Mouse (Mus musculus): Measurements from ENCODE around the gene Phldb1. TPM values are rescaled to one million over a fixed set of nuclear protein-coding genes. Genes with fewer than 3 reads are reported as not detected.

Phldb1 gene
- polyA plus RNA-seq, 1 experiment from 2014 or later = 24.4 TPM

DNA sequence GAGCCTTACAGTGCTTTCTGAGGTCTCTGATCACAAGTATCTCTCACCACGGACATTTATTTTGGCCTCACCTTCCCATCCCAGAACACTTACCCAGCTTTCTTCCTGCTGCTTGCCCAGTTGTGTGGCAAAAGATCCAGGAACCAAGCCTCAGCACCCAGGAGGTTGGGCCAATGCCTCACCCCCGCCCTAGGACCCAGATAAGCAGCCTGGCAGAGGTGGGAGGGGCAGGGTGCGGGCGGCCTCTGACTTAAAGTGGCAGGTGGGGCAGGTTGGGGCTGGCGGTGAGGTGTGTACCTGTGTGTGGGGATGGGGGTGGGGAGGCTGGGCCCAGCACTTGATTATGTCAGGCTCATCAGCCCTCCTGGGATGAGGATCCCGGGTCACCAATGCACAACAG, 21.9 kb downstream of the Phldb1 start:
- H3K9ac ChIP-seq (ENCODE audit: low read depth, low read length) = no peak overlapping the region
- no peak overlapping the region for H3K4me3 ChIP-seq (replicated peaks; ENCODE audit: low read depth, low read length)
- 0 out of 2 replicates have a peak, but pooled peaks cover 4% of the 10 kb centered on the region for H3K4me1 ChIP-seq (replicated peaks; ENCODE audit: insufficient read depth, low read length)
- peaks cover 41% of the 10 kb centered on the region; the same call in 1 of the 2 replicates for H3K36me3 ChIP-seq (ENCODE audit: insufficient read depth, low read length)
- no peak for DNase-seq (ENCODE audit: low spot score)
- H3K9me3 ChIP-seq (replicated peaks; ENCODE audit: low read length) = no peaks in the 10 kb centered on the region
- no peak overlapping the region for H3K4me2 ChIP-seq (ENCODE audit: low read length)
- ATAC-seq (replicated peaks; ENCODE audit: low FRiP score, low read depth) = no peak
- no peak overlapping the region for H3K27ac ChIP-seq
- no peaks in the 10 kb centered on the region for H3K27me3 ChIP-seq (ENCODE audit: insufficient read depth, low read length)
- WGBS = 77% methylated on average over 6 of the region's 6 CpGs
- no peak for TF ChIP-seq CTCF (IDR thresholded peaks at IDR 0.05; ENCODE audit: low read depth)

DNA sequence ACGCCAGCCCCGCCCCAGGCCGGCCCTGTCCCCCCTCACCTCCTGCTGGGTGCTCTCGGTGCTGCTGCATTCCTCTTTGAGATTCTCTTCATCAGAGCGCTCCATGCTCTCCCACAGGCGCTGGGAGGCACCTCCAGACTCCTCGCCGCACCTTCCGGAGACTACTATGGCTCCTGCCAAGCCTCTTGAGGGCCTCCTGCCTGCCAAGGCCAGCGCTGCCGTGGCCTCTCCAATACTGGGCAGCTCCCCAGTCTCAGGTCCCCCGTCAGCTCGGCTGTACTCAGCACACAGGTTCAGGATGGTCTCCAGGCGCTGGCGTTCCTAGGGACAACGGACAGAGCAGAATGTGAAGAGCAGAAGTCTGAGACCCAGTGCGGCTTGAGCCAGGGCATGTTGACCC, 23.4 kb downstream of the Phldb1 start:
- Histone ChIP-seq H3K9me3 (replicated peaks; ENCODE audit: low read length) (no peaks in the 10 kb centered on the region), H3K27ac (no peak overlapping the region), H3K4me1 (replicated peaks; ENCODE audit: insufficient read depth, low read length) (0 out of 2 replicates have a peak, but pooled peaks cover 4% of the 10 kb centered on the region), H3K36me3 (ENCODE audit: insufficient read depth, low read length) (peaks cover 35% of the 10 kb centered on the region), H3K27me3 (ENCODE audit: insufficient read depth, low read length) (no peaks in the 10 kb centered on the region), H3K9ac (ENCODE audit: low read depth, low read length) (no peak overlapping the region), H3K4me2 (ENCODE audit: low read length) (no peak overlapping the region), H3K4me3 (replicated peaks; ENCODE audit: low read depth, low read length) (no peak overlapping the region)
- ATAC-seq (replicated peaks; ENCODE audit: low FRiP score, low read depth) (no peak), DNase-seq (ENCODE audit: low spot score) (no peak)
- WGBS = 73% methylated on average over 17 of the region's 17 CpGs
- no peak for TF ChIP-seq CTCF (IDR thresholded peaks at IDR 0.05; ENCODE audit: low read depth)

DNA sequence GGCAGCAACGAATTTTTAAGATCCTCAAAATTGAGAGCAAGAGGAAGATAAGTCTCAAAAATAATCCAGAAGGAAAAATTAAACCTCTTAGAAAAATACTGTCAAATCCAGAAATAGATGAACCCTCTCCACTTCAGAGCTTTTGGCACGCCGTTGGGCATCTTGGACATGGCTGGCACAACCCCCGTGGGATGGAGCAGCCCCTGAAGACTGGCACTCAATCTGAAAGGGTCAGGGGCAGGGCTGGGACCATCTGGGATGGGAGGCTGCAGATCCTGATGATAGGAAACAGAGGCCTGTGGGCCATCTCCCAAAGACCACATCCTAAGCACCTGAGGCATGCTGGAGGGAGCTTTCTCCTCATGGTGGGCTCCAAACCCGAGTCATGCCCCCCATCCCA, 24.8 kb downstream of the Phldb1 start:
- H3K27ac ChIP-seq = no peak overlapping the region
- H3K4me2 ChIP-seq (ENCODE audit: low read length) = no peak overlapping the region
- 80% methylated on average over 5 of the region's 5 CpGs for WGBS
- ATAC-seq (replicated peaks; ENCODE audit: low FRiP score, low read depth) (no peak), DNase-seq (ENCODE audit: low spot score) (no peak)
- 0 out of 2 replicates have a peak, but pooled peaks cover 4% of the 10 kb centered on the region for H3K4me1 ChIP-seq (replicated peaks; ENCODE audit: insufficient read depth, low read length)
- H3K9ac ChIP-seq (ENCODE audit: low read depth, low read length) = no peak overlapping the region
- TF ChIP-seq CTCF (IDR thresholded peaks at IDR 0.05; ENCODE audit: low read depth) = no peak
- H3K27me3 ChIP-seq (ENCODE audit: insufficient read depth, low read length) = no peaks in the 10 kb centered on the region
- H3K36me3 ChIP-seq (ENCODE audit: insufficient read depth, low read length) = peaks cover 25% of the 10 kb centered on the region
- H3K4me3 ChIP-seq (replicated peaks; ENCODE audit: low read depth, low read length) = no peak overlapping the region
- H3K9me3 ChIP-seq (replicated peaks; ENCODE audit: low read length) = no peaks in the 10 kb centered on the region

DNA sequence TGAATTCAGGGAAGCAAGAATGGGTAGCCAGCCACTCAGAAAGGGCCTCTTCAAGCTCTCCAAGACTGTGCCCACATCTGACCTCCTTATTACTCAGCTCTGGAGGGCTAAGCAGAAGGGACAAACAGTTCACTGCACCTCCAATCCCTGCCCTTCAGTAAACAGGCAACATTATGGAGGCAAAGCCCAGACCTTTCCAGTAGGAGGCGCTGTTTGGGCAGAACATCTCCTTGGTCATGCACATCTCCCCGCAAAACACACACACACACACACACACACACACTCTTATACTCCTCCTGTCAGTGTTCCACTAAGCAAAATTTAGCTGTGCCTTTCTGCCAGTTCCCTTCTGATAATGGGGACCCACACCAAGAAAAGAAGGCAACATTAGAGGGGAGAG, 25.4 kb downstream of the Phldb1 start:
- ATAC-seq (replicated peaks; ENCODE audit: low FRiP score, low read depth) = no peak
- peak; percentile 50 for DNase-seq (ENCODE audit: low spot score)
- 0 out of 2 replicates have a peak, but pooled peaks cover 4% of the 10 kb centered on the region for H3K4me1 ChIP-seq (replicated peaks; ENCODE audit: insufficient read depth, low read length)
- no peak overlapping the region for H3K27ac ChIP-seq
- TF ChIP-seq CTCF (IDR thresholded peaks at IDR 0.05; ENCODE audit: low read depth) = peak; percentile 72
- no peak overlapping the region for H3K4me3 ChIP-seq (replicated peaks; ENCODE audit: low read depth, low read length)
- H3K36me3 ChIP-seq (ENCODE audit: insufficient read depth, low read length) = peaks cover 26% of the 10 kb centered on the region
- H3K4me2 ChIP-seq (ENCODE audit: low read length) = no peak overlapping the region
- no peak overlapping the region for H3K9ac ChIP-seq (ENCODE audit: low read depth, low read length)
- no peaks in the 10 kb centered on the region for H3K9me3 ChIP-seq (replicated peaks; ENCODE audit: low read length)
- WGBS = 58% methylated on average over 2 of the region's 2 CpGs
- no peaks in the 10 kb centered on the region for H3K27me3 ChIP-seq (ENCODE audit: insufficient read depth, low read length)

DNA sequence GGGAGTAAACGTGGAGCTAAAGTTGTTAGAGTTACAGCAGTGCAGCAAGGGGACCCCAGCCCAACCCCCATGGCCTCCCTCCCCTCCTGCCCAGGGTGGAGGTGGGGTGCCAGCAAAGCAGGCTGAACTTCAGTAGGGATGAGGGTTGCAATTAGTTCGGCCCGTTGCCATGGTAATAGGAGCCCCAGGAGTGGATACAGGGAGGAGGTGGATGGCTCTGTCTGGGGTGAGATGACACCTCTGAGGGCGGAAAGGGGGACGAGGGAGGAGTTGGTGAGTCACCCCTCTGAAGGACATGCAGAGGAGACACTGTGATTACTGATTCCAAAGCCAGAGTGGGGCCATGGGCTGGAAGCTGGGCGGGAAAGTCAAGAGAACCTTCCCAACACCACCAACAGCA, 26.1 kb downstream of the Phldb1 start:
- Histone ChIP-seq H3K4me3 (replicated peaks; ENCODE audit: low read depth, low read length) (peak overlapping the region; percentile 26), H3K36me3 (ENCODE audit: insufficient read depth, low read length) (peaks cover 25% of the 10 kb centered on the region), H3K9ac (ENCODE audit: low read depth, low read length) (0 out of 2 replicates have a peak overlapping the region, but pooled peaks have one; percentile 14), H3K9me3 (replicated peaks; ENCODE audit: low read length) (no peaks in the 10 kb centered on the region), H3K4me2 (ENCODE audit: low read length) (peak overlapping the region; percentile 63), H3K27ac (no peak overlapping the region), H3K27me3 (ENCODE audit: insufficient read depth, low read length) (no peaks in the 10 kb centered on the region), H3K4me1 (replicated peaks; ENCODE audit: insufficient read depth, low read length) (0 out of 2 replicates have a peak, but pooled peaks cover 4% of the 10 kb centered on the region)
- no peak for DNase-seq (ENCODE audit: low spot score)
- ATAC-seq (replicated peaks; ENCODE audit: low FRiP score, low read depth) = no peak; the same call in 1 of the 2 replicates
- 28% methylated on average over 6 of the region's 6 CpGs for WGBS
- no peak for TF ChIP-seq CTCF (IDR thresholded peaks at IDR 0.05; ENCODE audit: low read depth)

DNA sequence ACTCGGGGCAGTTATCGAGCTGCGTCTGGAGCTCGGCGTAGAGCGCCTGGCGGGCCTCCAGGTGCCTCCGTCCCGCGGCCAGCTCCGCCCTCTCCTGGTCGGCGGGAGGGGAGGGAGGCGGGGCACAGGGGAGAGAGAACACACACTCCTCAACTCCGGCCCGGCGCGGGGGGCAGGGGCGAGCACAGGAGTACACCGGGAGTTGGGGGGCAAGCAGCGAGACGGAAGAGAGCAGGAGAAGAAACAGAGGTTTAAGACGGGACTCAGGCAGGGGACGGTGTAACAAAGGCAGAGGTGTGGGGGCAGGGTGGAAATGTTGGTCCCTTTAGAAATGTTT, 26.6 kb downstream of the Phldb1 start:
- Histone ChIP-seq H3K36me3 (ENCODE audit: insufficient read depth, low read length) (peaks cover 22% of the 10 kb centered on the region), H3K4me3 (replicated peaks; ENCODE audit: low read depth, low read length) (peak overlapping the region; percentile 26), H3K27ac (no peak overlapping the region), H3K4me2 (ENCODE audit: low read length) (peak overlapping the region; percentile 63), H3K9me3 (replicated peaks; ENCODE audit: low read length) (no peaks in the 10 kb centered on the region), H3K9ac (ENCODE audit: low read depth, low read length) (peak overlapping the region; percentile 14; the same call in 1 of the 2 replicates), H3K27me3 (ENCODE audit: insufficient read depth, low read length) (no peaks in the 10 kb centered on the region), H3K4me1 (replicated peaks; ENCODE audit: insufficient read depth, low read length) (0 out of 2 replicates have a peak, but pooled peaks cover 4% of the 10 kb centered on the region)
- ATAC-seq (replicated peaks; ENCODE audit: low FRiP score, low read depth) = peak; percentile 72
- peak; percentile 79 for DNase-seq (ENCODE audit: low spot score)
- WGBS = 8% methylated on average over 23 of the region's 24 CpGs
- peak; percentile 61 for TF ChIP-seq CTCF (IDR thresholded peaks at IDR 0.05; ENCODE audit: low read depth)
